Mouse (Mus musculus): Measurements from ENCODE around the gene C9.
A peak's percentile ranks its signal among the peaks of the same experiment; 100 is the strongest.

The C9 gene

GRCm38 (mm10) chr15:6445135-6445534 lies at the start of gene C9:
TSS of gene C9 (plus strand) at chr15:6445327.
- no peak for DNase-seq (ENCODE audit: low spot score)

- no peak for DNase-seq (ENCODE audit: low spot score)
These were observed 46.9 kb upstream of the C9 start for GRCm38 (mm10) chr15:6398211-6398610.

GRCm38 (mm10) chr15:6398881-6399280 lies 46.2 kb upstream of the C9 start:
- no peak for DNase-seq (ENCODE audit: low spot score)

- DNase-seq (ENCODE audit: low spot score) = no peak
These were observed 45.0 kb upstream of the C9 start for GRCm38 (mm10) chr15:6400115-6400514.

- no peak for DNase-seq (ENCODE audit: low spot score)
These were observed 42.7 kb upstream of the C9 start for GRCm38 (mm10) chr15:6402433-6402832.

GRCm38 (mm10) chr15:6404172-6404571 lies 41.0 kb upstream of the C9 start:
- DNase-seq (ENCODE audit: low spot score) = no peak

GRCm38 (mm10) chr15:6406771-6407170 lies 38.4 kb upstream of the C9 start:
- no peak for DNase-seq (ENCODE audit: low spot score)

- no peak for DNase-seq (ENCODE audit: low spot score)
These were observed 36.1 kb upstream of the C9 start for GRCm38 (mm10) chr15:6409031-6409430.

GRCm38 (mm10) chr15:6410161-6410560 lies 35.0 kb upstream of the C9 start:
- DNase-seq (ENCODE audit: low spot score) = no peak

GRCm38 (mm10) chr15:6411334-6411733 lies 33.8 kb upstream of the C9 start:
- DNase-seq (ENCODE audit: low spot score) = no peak

- DNase-seq (ENCODE audit: low spot score) = no peak
These were observed 29.8 kb upstream of the C9 start for GRCm38 (mm10) chr15:6415317-6415716.

GRCm38 (mm10) chr15:6431777-6432176 lies 13.3 kb upstream of the C9 start:
- no peak for DNase-seq (ENCODE audit: low spot score)

GRCm38 (mm10) chr15:6432411-6432810 lies 12.7 kb upstream of the C9 start:
- DNase-seq (ENCODE audit: low spot score) = no peak

GRCm38 (mm10) chr15:6435281-6435680 lies 9.8 kb upstream of the C9 start:
- no peak for DNase-seq (ENCODE audit: low spot score)

GRCm38 (mm10) chr15:6435773-6436172 lies 9.4 kb upstream of the C9 start:
- DNase-seq (ENCODE audit: low spot score) = peak; percentile 28

GRCm38 (mm10) chr15:6438685-6439084 lies 6.4 kb upstream of the C9 start:
- DNase-seq (ENCODE audit: low spot score) = no peak

GRCm38 (mm10) chr15:6444452-6444851 lies 675 bp upstream of the C9 start:
- DNase-seq (ENCODE audit: low spot score) = no peak

GRCm38 (mm10) chr15:6446181-6446580 lies 1.1 kb downstream of the C9 start:
- DNase-seq (ENCODE audit: low spot score) = no peak

GRCm38 (mm10) chr15:6448892-6449291 lies 3.8 kb downstream of the C9 start:
- no peak for DNase-seq (ENCODE audit: low spot score)

GRCm38 (mm10) chr15:6454461-6454860 lies 9.3 kb downstream of the C9 start:
- no peak for DNase-seq (ENCODE audit: low spot score)

- no peak for DNase-seq (ENCODE audit: low spot score)
These were observed 16.3 kb downstream of the C9 start for GRCm38 (mm10) chr15:6461381-6461780.

- DNase-seq (ENCODE audit: low spot score) = no peak
These were observed 18.3 kb downstream of the C9 start for GRCm38 (mm10) chr15:6463361-6463923.

- DNase-seq (ENCODE audit: low spot score) = no peak
These were observed 21.9 kb downstream of the C9 start for GRCm38 (mm10) chr15:6466995-6467394.

- DNase-seq (ENCODE audit: low spot score) = no peak
These were observed 23.7 kb downstream of the C9 start for GRCm38 (mm10) chr15:6468845-6469244.

- no peak for DNase-seq (ENCODE audit: low spot score)
These were observed 24.3 kb downstream of the C9 start for GRCm38 (mm10) chr15:6469384-6469783.
